12 mouse cellular contexts compared by ENCODE assay signal in genomic region chr9:57972776-57973439, GRCm38 (mm10). TPM values are rescaled to one million over a fixed set of nuclear protein-coding genes. Genes with fewer than 3 reads are reported as not detected.
A peak's percentile ranks its signal among the peaks of the same experiment; 100 is the strongest.
DNase-seq lines count a peak whose midpoint lies in the region; ATAC-seq and TF ChIP-seq lines count a peak whose summit lies in the region.
"Had no signal": no experiment of that assay in that cellular context is flagged by ENCODE, and none has a peak within 500 bp of the region (broad histone marks: within the 10 kb centered on the region; RNA-seq: fewer than 3 reads in every experiment).

No protein-coding gene starts in this region.

- peak overlapping the region in 1 of 2 experiments; percentile 47; a peak in 1 of 4 replicates for H3K27ac ChIP-seq in heart, embryonic 14.5 days (replicated peaks in 1 of 2; ENCODE audit: control insufficient read depth in 1 of 2, insufficient read depth in 1 of 2, low read depth in 2 of 2, low read length in 2 of 2)
- H3K27ac ChIP-seq in heart, embryonic 12.5 days (ENCODE audit: poor library complexity, severe bottlenecking) = no peak overlapping the region
- no peak overlapping the region for H3K27ac ChIP-seq in hindbrain, postnatal 0 days
- H3K27ac ChIP-seq: liver, embryonic 13.5 days had no signal

- H3K4me2 ChIP-seq in heart, embryonic 14.5 days (ENCODE audit: low read length) = peak overlapping the region; percentile 23; the same call in 1 of the 2 replicates
- H3K4me2 ChIP-seq in heart, embryonic 12.5 days = no peak overlapping the region
- H3K4me2 ChIP-seq in hindbrain, postnatal 0 days (ENCODE audit: low read depth, low read length) = no peak overlapping the region
- H3K4me2 ChIP-seq: liver, embryonic 13.5 days had no signal

- peaks cover 13% of the 10 kb centered on the region in 2 experiments for H3K4me1 ChIP-seq in heart, embryonic 14.5 days (ENCODE audit: control insufficient read depth in 2 of 2, insufficient read depth in 2 of 2, low read length in 2 of 2)
- H3K4me1 ChIP-seq in heart, embryonic 12.5 days (replicated peaks) = peaks cover 20% of the 10 kb centered on the region
- H3K4me1 ChIP-seq in hindbrain, postnatal 0 days (ENCODE audit: insufficient read depth, low read length) = 0 out of 2 replicates have a peak, but pooled peaks cover 3% of the 10 kb centered on the region

- no peak for TF ChIP-seq CTCF in hindbrain, postnatal 0 days (IDR thresholded peaks at IDR 0.05; ENCODE audit: low read depth)

- no peak overlapping the region for H3K4me3 ChIP-seq in heart, embryonic 14.5 days (ENCODE audit: control insufficient read depth in 1 of 2, insufficient read depth in 1 of 2, low read depth in 1 of 2, low read length in 2 of 2)
- no peak overlapping the region for H3K4me3 ChIP-seq in heart, embryonic 12.5 days
- no peak overlapping the region for H3K4me3 ChIP-seq in hindbrain, postnatal 0 days (ENCODE audit: low read length)
- H3K4me3 ChIP-seq: liver, embryonic 13.5 days had no signal

- H3K9me3 ChIP-seq in heart, embryonic 14.5 days (ENCODE audit: control insufficient read depth, low read length) = no peaks in the 10 kb centered on the region
- peaks cover 9% of the 10 kb centered on the region; the same call in 1 of the 2 replicates for H3K9me3 ChIP-seq in heart, embryonic 12.5 days (replicated peaks)
- H3K9me3 ChIP-seq in hindbrain, postnatal 0 days (ENCODE audit: low read length) = no peaks in the 10 kb centered on the region
- H3K9me3 ChIP-seq: G1E; liver, embryonic 13.5 days had no signal

- no peak overlapping the region for H3K9ac ChIP-seq in heart, embryonic 14.5 days (ENCODE audit: low read length)
- H3K9ac ChIP-seq in heart, embryonic 12.5 days = no peak overlapping the region
- no peak overlapping the region for H3K9ac ChIP-seq in hindbrain, postnatal 0 days (replicated peaks; ENCODE audit: low read length)
- H3K9ac ChIP-seq: liver, embryonic 13.5 days had no signal

- H3K27me3 ChIP-seq in heart, embryonic 14.5 days (ENCODE audit: control insufficient read depth, insufficient read depth, low read length) = no peaks in the 10 kb centered on the region
- H3K27me3 ChIP-seq in heart, embryonic 12.5 days (replicated peaks) = no peaks in the 10 kb centered on the region
- no peaks in the 10 kb centered on the region for H3K27me3 ChIP-seq in hindbrain, postnatal 0 days (ENCODE audit: insufficient read depth, low read length)

- intact Hi-C loops in left cerebral cortex, postnatal 4 days (cut with DNase I) = no loop called here

- no peak for ATAC-seq in heart, embryonic 14.5 days (ENCODE audit: insufficient number of reproducible peaks, insufficient read depth, low FRiP score, low read depth)
- no peak for ATAC-seq in heart, embryonic 12.5 days (ENCODE audit: insufficient number of reproducible peaks, low FRiP score)
- no peak for ATAC-seq in hindbrain, postnatal 0 days

- DNase-seq in 3T3-L1 (ENCODE audit: low read depth, low spot score) (peak; percentile 57), ZHBTc4 (ENCODE audit: low read depth, low spot score) (peak; percentile 50)
- peak; percentile 46 for DNase-seq in induced T-regulatory cell, adult 2 months (ENCODE audit: low read depth)
- no peak for DNase-seq in cerebellum, postnatal 14 days
- DNase-seq in hindbrain, postnatal 0 days (ENCODE audit: low spot score) = no peak
- no peak for DNase-seq in left cerebral cortex, postnatal 4 days
- DNase-seq: cerebellum, postnatal 36 days; liver, embryonic 13.5 days; right cerebral cortex, adult 18-20 months had no signal

- WGBS in heart, embryonic 14.5 days = 49% methylated on average over 9 of the region's 9 CpGs
- 46% methylated on average over 9 of the region's 9 CpGs for WGBS in heart, embryonic 12.5 days
- WGBS in hindbrain, postnatal 0 days = 68% methylated on average over 9 of the region's 9 CpGs

- H3K36me3 ChIP-seq in heart, embryonic 14.5 days (ENCODE audit: control insufficient read depth, insufficient read depth, low read length) = no peaks in the 10 kb centered on the region
- H3K36me3 ChIP-seq in heart, embryonic 12.5 days = no peaks in the 10 kb centered on the region
- no peaks in the 10 kb centered on the region for H3K36me3 ChIP-seq in hindbrain, postnatal 0 days (ENCODE audit: insufficient read depth, low read length)
- H3K36me3 ChIP-seq: G1E; liver, embryonic 13.5 days had no signal

RNA-seq across cellular contexts. Expression of gene Sema7a, which starts 33.0 kb away (rescaled TPM):
- polyA plus RNA-seq in heart, embryonic 14.5 days (2014; fragmentation: Nextera tagmentation; extraction: Ambion mirVana) = 0.70 and 0.74 TPM in 2 replicates
- 0.14 and 0.18 TPM in 2 replicates for polyA plus RNA-seq in heart, embryonic 12.5 days (2016; fragmentation: Nextera tagmentation; extraction: Ambion mirVana)
- 60.2 and 62.8 TPM in 2 replicates for total RNA-seq in hindbrain, postnatal 0 days (2014; rRNA removed)
- 4.0 and 4.9 TPM in 2 replicates for polyA plus RNA-seq in hindbrain, postnatal 0 days (2015; fragmentation: Nextera tagmentation; extraction: Ambion mirVana)
- total RNA-seq in left cerebral cortex, postnatal 4 days (2021) = 100 to 1,000 TPM; 128 to 151 TPM
- total RNA-seq: G1E had no signal
- polyA plus RNA-seq: liver, embryonic 13.5 days had no signal

RNA-seq across cellular contexts. Expression of gene Cyp11a1, which starts 33.3 kb away (rescaled TPM):
- 0.27 TPM in 1 of 2 replicates, not detected in the other for polyA plus RNA-seq in heart, embryonic 14.5 days (2014; fragmentation: Nextera tagmentation; extraction: Ambion mirVana)
- not detected in 2 replicates for polyA plus RNA-seq in heart, embryonic 12.5 days (2016; fragmentation: Nextera tagmentation; extraction: Ambion mirVana)
- 4.1 and 4.3 TPM in 2 replicates for total RNA-seq in hindbrain, postnatal 0 days (2014; rRNA removed)
- polyA plus RNA-seq in hindbrain, postnatal 0 days (2015; fragmentation: Nextera tagmentation; extraction: Ambion mirVana) = 1.2 and 1.8 TPM in 2 replicates
- total RNA-seq in left cerebral cortex, postnatal 4 days (2021) = 1 to 10 TPM; 1.7 to 2.0 TPM

Comparison
In these comparisons a context has a peak if more than half of its experiments do, and no peak if none do; other contexts are left out.
1. DNase-seq: peak in 3T3-L1 (single experiment), ZHBTc4 (single experiment) and induced T-regulatory cell, adult 2 months (single experiment); none in cerebellum, postnatal 14 days (0 of 2), hindbrain, postnatal 0 days (single experiment) and left cerebral cortex, postnatal 4 days (single experiment).